Mouse (Mus musculus) liver, postnatal 0 days (tissue): ENCODE results near the gene Fitm2. TPM values are rescaled to one million over a fixed set of nuclear protein-coding genes. Genes with fewer than 3 reads are reported as not detected.

ENCODE experiments used
- ATAC-seq: fragments of 200-750 bp; cut with Nextera tagmentation; 2 replicates; pipeline ENCODE4 v1.8.0; 2017; ENCODE audit warnings: mild to moderate bottlenecking, moderate library complexity
- DNase-seq: peaks from one replicate; pipeline ENCODE4 v3.0.0-alpha.2; 2016
- H3K27ac ChIP-seq: fragments of 300-500 bp; sonication (generic); 2 replicates; pipeline ENCODE4 v1.5.1; 2014; ENCODE audit warnings: antibody characterized with exemption, moderate library complexity, mild to moderate bottlenecking, low read depth
- H3K27me3 ChIP-seq: fragments of 300-500 bp; sonication (generic); 2 replicates; pipeline ENCODE4 v1.6.1; 2014; ENCODE audit warnings: low read length, control low read depth, mixed read lengths; ENCODE audit not compliant: insufficient read depth
- H3K36me3 ChIP-seq: fragments of 300-500 bp; sonication (generic); replicated peaks from 2 replicates; pipeline ENCODE4 v1.6.1; 2014; ENCODE audit warnings: mild to moderate bottlenecking, control low read depth, low read length, moderate library complexity, mixed read lengths; ENCODE audit not compliant: insufficient read depth
- H3K4me1 ChIP-seq: fragments of 300-500 bp; sonication (generic); 2 replicates; pipeline ENCODE4 v1.6.1; 2014; ENCODE audit warnings: antibody characterized with exemption, mild to moderate bottlenecking, control low read depth; ENCODE audit not compliant: insufficient read depth
- H3K4me2 ChIP-seq: fragments of 300-500 bp; sonication (generic); 2 replicates; pipeline ENCODE4 v1.6.1; 2014; ENCODE audit warnings: low read depth, mild to moderate bottlenecking, low read length, moderate library complexity, mixed read lengths
- H3K4me3 ChIP-seq: fragments of 300-500 bp; sonication (generic); 2 replicates; pipeline ENCODE4 v1.5.1; 2014; ENCODE audit warnings: low read depth, low read length
- H3K9ac ChIP-seq: fragments of 300-500 bp; sonication (generic); replicated peaks from 2 replicates; pipeline ENCODE4 v1.6.1; 2014; ENCODE audit warnings: mild to moderate bottlenecking, moderate library complexity
- H3K9me3 ChIP-seq: fragments of 300-500 bp; sonication (generic); 2 replicates; pipeline ENCODE4 v1.6.1; 2016; ENCODE audit warnings: mild to moderate bottlenecking, control low read depth, low read length, mixed read lengths
- CTCF ChIP-seq: sonication (generic); IDR thresholded peaks from 2 replicates; pipeline ENCODE4 v1.5.1; 2016; ENCODE audit warnings: antibody characterized with exemption, low read depth
- EP300 ChIP-seq: IDR thresholded peaks from 2 replicates; pipeline ENCODE4 v1.6.1; 2016; ENCODE audit warnings: antibody characterized with exemption, low read depth, mild to moderate bottlenecking
- WGBS: fragments of 180-500 bp; shearing (Covaris S2); extraction: QIAGEN DNeasy Blood & Tissue Kit; methylation state at CpG from one replicate; pipeline ENCODE4 v1.1.7; 2014; ENCODE audit not compliant: insufficient replicate concordance; 5-methylcytosine and 5-hydroxymethylcytosine counted together
- polyA plus RNA-seq: library from polyadenylated mRNA; unstranded; fragments of >200 nt; fragmentation: Nextera tagmentation; extraction: Ambion mirVana; gene quantifications from 2 replicates; pipeline ENCODE4 v1.2.1, GENCODE M21; 2015

Gene Fitm2
- polyA plus RNA-seq, 1 experiment from 2014 or later, result 16.9 TPM

- Histone ChIP-seq H3K9ac (no peak overlapping the region), H3K4me1 (peaks cover 7% of the 10 kb centered on the region; the same call in 1 of the 2 replicates), H3K9me3 (no peaks in the 10 kb centered on the region), H3K4me3 (no peak overlapping the region), H3K27me3 (no peaks in the 10 kb centered on the region), H3K4me2 (no peak overlapping the region), H3K36me3 (peaks cover 11% of the 10 kb centered on the region), H3K27ac (no peak overlapping the region)
- TF ChIP-seq CTCF (no peak), EP300 (no peak)
- no peak for ATAC-seq
- WGBS, result 81% methylated on average over 6 of the region's 6 CpGs
- no peak for DNase-seq
Measured at GRCm38 (mm10) chr2:163467585-163467984, 4.8 kb downstream of the Fitm2 start.

DNA sequence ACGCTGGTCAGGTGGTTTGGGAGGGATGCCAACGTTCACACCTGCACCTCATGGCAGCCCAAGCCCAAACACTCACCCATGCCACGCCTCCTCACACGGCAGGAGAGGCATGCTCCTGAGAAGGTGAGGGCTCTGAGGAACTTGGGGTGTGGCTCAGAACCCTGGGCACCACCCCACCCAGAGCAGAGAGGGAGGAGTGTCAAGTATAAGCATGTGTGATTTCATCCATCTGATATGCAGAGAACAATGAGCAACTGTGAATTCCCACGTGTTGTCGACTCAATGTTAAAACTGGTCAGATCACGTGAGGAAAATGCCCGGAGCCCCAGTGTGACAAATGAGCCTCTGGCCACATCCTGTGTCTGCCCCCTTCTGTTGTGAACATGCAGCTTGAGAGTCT lies 5.7 kb downstream of the Fitm2 start:
- Histone ChIP-seq H3K27ac (no peak overlapping the region), H3K4me1 (peaks cover 7% of the 10 kb centered on the region; the same call in 1 of the 2 replicates), H3K36me3 (peaks cover 11% of the 10 kb centered on the region), H3K4me3 (no peak overlapping the region), H3K9me3 (no peaks in the 10 kb centered on the region), H3K9ac (no peak overlapping the region), H3K4me2 (no peak overlapping the region), H3K27me3 (no peaks in the 10 kb centered on the region)
- no peak for TF ChIP-seq CTCF
- TF ChIP-seq EP300, result no peak
- 63% methylated on average over 8 of the region's 8 CpGs for WGBS
- DNase-seq (no peak), ATAC-seq (no peak)

GRCm38 (mm10) chr2:163464562-163464961 lies 7.9 kb downstream of the Fitm2 start:
- TF ChIP-seq CTCF (no peak), EP300 (no peak)
- ATAC-seq (no peak), DNase-seq (no peak)
- Histone ChIP-seq H3K36me3 (peaks cover 8% of the 10 kb centered on the region), H3K9me3 (no peaks in the 10 kb centered on the region), H3K27me3 (no peaks in the 10 kb centered on the region), H3K4me1 (no peaks in the 10 kb centered on the region), H3K4me3 (no peak overlapping the region), H3K27ac (no peak overlapping the region), H3K4me2 (no peak overlapping the region), H3K9ac (no peak overlapping the region)
- 69% methylated on average over 6 of the region's 6 CpGs for WGBS

DNA sequence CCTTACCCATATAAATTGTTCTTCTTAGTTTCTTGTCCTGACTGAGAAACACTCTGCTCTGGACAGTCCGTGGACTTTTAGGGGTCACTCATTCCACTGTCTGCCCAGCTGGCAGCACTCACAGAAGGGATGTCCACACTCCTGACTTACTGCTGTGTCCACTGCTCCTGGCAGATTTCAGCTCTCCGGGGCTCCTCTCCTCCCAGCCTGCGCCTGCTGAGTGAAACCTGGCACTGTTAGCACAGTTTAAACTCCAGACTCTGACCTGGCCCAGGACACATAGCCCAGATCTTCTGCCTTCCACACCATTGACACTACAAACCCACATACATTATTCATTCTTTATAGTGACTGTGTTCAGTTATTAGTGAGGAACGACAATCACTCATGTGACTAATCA lies 8.4 kb downstream of the Fitm2 start:
- peaks cover 6% of the 10 kb centered on the region; the same call in 1 of the 2 replicates for H3K36me3 ChIP-seq
- no peak overlapping the region for H3K9ac ChIP-seq
- no peak overlapping the region for H3K4me2 ChIP-seq
- H3K4me3 ChIP-seq, result no peak overlapping the region
- H3K4me1 ChIP-seq, result no peaks in the 10 kb centered on the region
- H3K27me3 ChIP-seq, result no peaks in the 10 kb centered on the region
- no peaks in the 10 kb centered on the region for H3K9me3 ChIP-seq
- DNase-seq, result no peak
- ATAC-seq, result 0 out of 2 replicates have a peak, but pooled peaks have one; percentile 21
- TF ChIP-seq EP300 (no peak), CTCF (no peak)
- H3K27ac ChIP-seq, result no peak overlapping the region
- WGBS, result 67% methylated on average over 4 of the region's 4 CpGs

DNA sequence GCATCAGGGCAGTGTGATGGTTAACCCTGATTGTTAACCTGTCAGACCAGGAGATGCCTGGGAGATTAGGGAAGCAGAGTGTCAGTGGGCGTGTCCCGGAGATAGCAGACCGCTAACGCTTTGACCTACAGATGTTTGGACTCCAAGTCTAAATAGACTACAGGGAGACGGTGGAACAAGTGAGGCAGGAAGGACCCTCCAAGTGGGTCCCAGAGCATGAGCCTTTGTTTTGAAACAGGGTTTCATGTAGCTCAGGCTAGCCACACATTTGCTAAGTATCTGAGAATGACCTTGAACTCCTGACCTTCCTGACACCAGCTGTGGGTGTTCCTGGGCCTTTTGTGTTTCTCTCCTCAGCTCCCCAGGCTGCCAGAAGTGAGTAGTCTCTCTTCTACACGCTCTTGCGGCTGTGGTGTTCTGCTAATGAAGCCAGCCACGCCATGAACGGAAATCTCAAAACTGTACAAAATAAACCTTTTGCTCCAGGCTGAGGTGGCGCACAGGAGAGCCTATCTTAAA lies 9.1 kb downstream of the Fitm2 start:
- no peaks in the 10 kb centered on the region for H3K9me3 ChIP-seq
- H3K9ac ChIP-seq, result no peak overlapping the region
- DNase-seq (no peak), ATAC-seq (0 out of 2 replicates have a peak, but pooled peaks have one; percentile 26)
- TF ChIP-seq EP300 (no peak), CTCF (no peak)
- no peak overlapping the region for H3K27ac ChIP-seq
- 54% methylated on average over 10 of the region's 10 CpGs for WGBS
- H3K27me3 ChIP-seq, result peaks cover 4% of the 10 kb centered on the region; the same call in 1 of the 2 replicates
- no peak overlapping the region for H3K4me3 ChIP-seq
- peaks cover 5% of the 10 kb centered on the region; the same call in 1 of the 2 replicates for H3K36me3 ChIP-seq
- H3K4me2 ChIP-seq, result no peak overlapping the region
- H3K4me1 ChIP-seq, result no peaks in the 10 kb centered on the region

- Histone ChIP-seq H3K9me3 (no peaks in the 10 kb centered on the region), H3K4me2 (no peak overlapping the region), H3K27me3 (peaks cover 6% of the 10 kb centered on the region; the same call in 1 of the 2 replicates), H3K27ac (no peak overlapping the region), H3K9ac (no peak overlapping the region), H3K4me1 (no peaks in the 10 kb centered on the region), H3K36me3 (peaks cover 1% of the 10 kb centered on the region; the same call in 1 of the 2 replicates), H3K4me3 (no peak overlapping the region)
- TF ChIP-seq CTCF (no peak), EP300 (no peak)
- no peak for ATAC-seq
- no peak for DNase-seq
- 68% methylated on average over 11 of the region's 11 CpGs for WGBS
Measured at GRCm38 (mm10) chr2:163462801-163463200, 9.6 kb downstream of the Fitm2 start.
